Mouse (Mus musculus): ENCODE results near the gene Fam120a.

The Fam120a gene

GRCm38 (mm10) chr13:48965559-48966525 is 2.0 kb downstream of the Fam120a start:
- DNase-seq = no peak

- DNase-seq = no peak
Observed at GRCm38 (mm10) chr13:48964850-48965249, 3.0 kb downstream of the Fam120a start.

GRCm38 (mm10) chr13:48963111-48963510 is 4.7 kb downstream of the Fam120a start:
- DNase-seq = no peak

- no peak for DNase-seq
Observed at GRCm38 (mm10) chr13:48962519-48962918, 5.3 kb downstream of the Fam120a start.

- DNase-seq = no peak
Observed at GRCm38 (mm10) chr13:48958608-48959007, 9.2 kb downstream of the Fam120a start.

GRCm38 (mm10) chr13:48954825-48955224 is 13.0 kb downstream of the Fam120a start:
- no peak for DNase-seq

- DNase-seq = no peak
Observed at GRCm38 (mm10) chr13:48950600-48951241, 17.1 kb downstream of the Fam120a start.

- no peak for DNase-seq
Observed at GRCm38 (mm10) chr13:48948951-48949350, 18.9 kb downstream of the Fam120a start.

- DNase-seq = no peak
Observed at GRCm38 (mm10) chr13:48944571-48944970, 23.2 kb downstream of the Fam120a start.

GRCm38 (mm10) chr13:48942471-48942870 is 25.3 kb downstream of the Fam120a start:
- no peak for DNase-seq

GRCm38 (mm10) chr13:48941773-48942172 is 26.0 kb downstream of the Fam120a start:
- no peak for DNase-seq

GRCm38 (mm10) chr13:48934597-48934996 is 33.2 kb downstream of the Fam120a start:
- DNase-seq = no peak

- DNase-seq = no peak
Observed at GRCm38 (mm10) chr13:48932692-48933091, 35.1 kb downstream of the Fam120a start.

- DNase-seq = no peak
Observed at GRCm38 (mm10) chr13:48931687-48932086, 36.1 kb downstream of the Fam120a start.

GRCm38 (mm10) chr13:48931232-48931631 is 36.6 kb downstream of the Fam120a start:
- DNase-seq = no peak

GRCm38 (mm10) chr13:48929535-48930110 is 38.2 kb downstream of the Fam120a start:
- DNase-seq = no peak

GRCm38 (mm10) chr13:48927609-48928008 is 40.2 kb downstream of the Fam120a start:
- DNase-seq = no peak

GRCm38 (mm10) chr13:48922712-48923111 is 45.1 kb downstream of the Fam120a start:
- no peak for DNase-seq

GRCm38 (mm10) chr13:48921256-48921655 is 46.6 kb downstream of the Fam120a start:
- no peak for DNase-seq

GRCm38 (mm10) chr13:48919756-48920415 is 47.9 kb downstream of the Fam120a start:
- no peak for DNase-seq

- no peak for DNase-seq
Observed at GRCm38 (mm10) chr13:48917113-48917599, 50.7 kb downstream of the Fam120a start.

- DNase-seq = no peak
Observed at GRCm38 (mm10) chr13:48913680-48914079, 54.1 kb downstream of the Fam120a start.

GRCm38 (mm10) chr13:48913141-48913540 is 54.7 kb downstream of the Fam120a start:
- no peak for DNase-seq
